Mouse (Mus musculus): ENCODE data around the gene Trim30b. TPM values are rescaled to one million over a fixed set of nuclear protein-coding genes. Genes with fewer than 3 reads are reported as not detected.

The Trim30b gene
- 0.06 TPM in 1 of 2 replicates, not detected in the other for polyA plus RNA-seq (2012; rRNA removed)

DNA sequence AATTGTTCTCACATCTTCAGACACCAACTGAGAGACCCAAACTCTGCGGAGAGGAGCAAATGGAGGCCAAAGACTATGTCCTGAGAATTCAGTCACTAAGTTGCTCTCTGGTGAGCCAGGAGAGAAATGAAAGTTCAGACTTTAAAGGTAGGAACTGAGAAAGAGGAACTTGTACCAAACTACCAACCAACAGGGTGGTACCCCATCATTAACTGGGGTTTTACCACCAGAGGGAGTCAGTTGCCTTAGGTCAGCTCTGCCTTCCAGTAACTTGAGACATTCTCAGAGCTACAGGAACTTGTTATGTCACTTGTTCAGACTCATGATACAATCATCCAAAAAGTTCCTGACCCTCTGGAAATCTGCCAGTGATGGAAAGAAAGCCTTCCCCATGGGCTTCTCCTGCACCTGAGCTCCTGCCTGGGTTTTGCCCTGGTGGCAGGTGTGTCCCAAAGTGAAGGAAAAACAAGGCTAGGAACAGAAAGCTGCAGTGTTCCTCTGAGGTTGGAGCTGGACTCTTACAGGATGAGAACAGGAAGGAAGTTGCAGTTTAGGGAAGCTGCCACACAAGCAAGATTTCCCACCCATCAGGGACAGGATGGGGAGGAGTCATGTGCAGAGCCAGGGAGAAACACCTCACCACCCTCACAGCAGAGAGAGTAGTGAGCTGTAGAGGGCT, at the start of gene Trim30b:
Gene Trim30b, minus strand, starts transcription at position 149 of the 679 bp plus-strand sequence.

DNA sequence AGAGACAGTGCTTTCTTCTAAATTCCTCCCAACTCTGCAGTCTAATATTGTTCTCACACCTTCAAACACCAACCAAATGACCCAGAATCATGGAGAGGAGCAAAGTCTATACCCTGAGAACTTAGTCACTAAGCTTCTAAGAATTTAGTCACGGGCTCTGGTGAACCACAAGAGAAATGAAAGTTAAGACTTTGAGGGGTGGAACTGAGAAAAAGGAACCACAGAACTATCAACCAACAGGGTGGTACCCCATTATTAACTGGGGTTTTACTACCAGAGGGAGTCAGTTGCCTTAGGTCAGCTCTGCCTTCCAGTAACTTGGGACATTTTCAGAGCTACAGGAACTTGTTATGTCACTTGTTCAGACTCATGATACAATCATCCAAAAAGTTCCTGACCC, 31.0 kb upstream of the Trim30b start, which contains the start of gene Trim30c:
Gene Trim30c, minus strand, starts transcription at position 140 of the 400 bp plus-strand sequence.

DNA sequence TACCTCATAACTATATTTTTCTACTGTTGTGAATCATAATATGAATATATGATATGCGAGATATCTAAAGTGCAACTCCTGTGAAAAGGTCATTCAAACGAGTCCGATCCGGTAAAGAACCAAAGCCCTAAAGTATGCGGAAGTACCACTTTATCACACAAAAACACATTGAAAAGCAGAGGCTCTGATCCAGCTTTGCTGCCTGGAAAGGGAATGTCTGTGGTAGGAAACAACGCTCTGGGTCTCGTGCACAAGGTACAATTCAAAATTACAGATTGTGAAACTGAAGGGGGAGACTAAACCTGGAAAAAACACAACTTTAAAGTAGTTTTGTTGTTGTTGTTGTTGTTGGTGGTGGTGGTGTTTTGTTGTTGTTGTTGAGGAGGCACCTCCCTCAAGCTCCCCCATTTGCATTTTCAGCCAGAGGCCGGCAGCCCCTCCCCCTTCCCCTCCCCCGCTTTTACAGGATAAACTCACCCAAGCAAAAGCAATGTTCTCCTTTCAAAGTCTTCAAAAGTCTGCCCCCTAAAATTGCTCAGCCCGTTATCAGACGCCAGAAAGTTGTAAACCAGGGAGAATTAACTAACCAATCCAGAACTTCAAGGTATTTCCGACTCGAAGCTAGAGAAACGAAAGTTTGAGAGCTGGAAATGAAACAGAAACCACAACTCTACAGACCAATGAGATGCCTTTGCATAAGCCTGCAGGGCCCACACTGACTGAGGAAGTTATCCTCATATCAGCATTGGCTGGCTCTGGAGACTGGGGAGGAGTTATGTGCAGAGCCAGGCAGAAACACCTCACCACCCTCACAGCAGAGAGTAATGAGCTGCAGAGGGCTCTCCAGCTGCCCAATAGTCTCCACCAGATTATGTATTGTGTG, 16.7 kb downstream of the Trim30b start, which contains the start of gene Trim12c:
Gene Trim12c, minus strand, starts transcription at position 646 of the 883 bp plus-strand sequence.

GRCm38 (mm10) chr7:104329171-104329570, 40.5 kb downstream of the Trim30b start, which contains the start of gene Trim34b:
Gene Trim34b, plus strand, starts transcription at chr7:104329471.

GRCm38 (mm10) chr7:104315369-104316080, 54.2 kb downstream of the Trim30b start, which contains the start of gene Trim12a:
Gene Trim12a, minus strand, starts transcription at chr7:104315466.

Other genes starting within 250 kb of the Trim30b start
- not detected in 2 replicates for gene Ubqln5, start 240.1 kb downstream of the Trim30b start, polyA plus RNA-seq (2012; rRNA removed)
- gene Olfr643, start 232.5 kb downstream of the Trim30b start, polyA plus RNA-seq (2012; rRNA removed): not detected in 2 replicates
- gene Ubqln3, start 226.6 kb downstream of the Trim30b start, polyA plus RNA-seq (2012; rRNA removed): not detected in 2 replicates
- gene Ubqlnl, start 219.3 kb downstream of the Trim30b start, polyA plus RNA-seq (2012; rRNA removed): not detected in 2 replicates
- not detected in 2 replicates for gene Olfm5, start 205.1 kb downstream of the Trim30b start, polyA plus RNA-seq (2012; rRNA removed)
- gene Olfr648, start 186.5 kb downstream of the Trim30b start, polyA plus RNA-seq (2012; rRNA removed): not detected in 2 replicates
- not detected in 2 replicates for gene Olfr649, start 173.9 kb downstream of the Trim30b start, polyA plus RNA-seq (2012; rRNA removed)
- gene Trim6, start 151.1 kb downstream of the Trim30b start, polyA plus RNA-seq (2012; rRNA removed): 4.6 and 4.8 TPM in 2 replicates
- 2.0 and 2.5 TPM in 2 replicates for gene Trim34a, start 125.4 kb downstream of the Trim30b start, polyA plus RNA-seq (2012; rRNA removed)
- gene Trim5, start 81.8 kb downstream of the Trim30b start, polyA plus RNA-seq (2012; rRNA removed): 0.21 TPM in 2 replicates
- gene Trim12a, start 54.4 kb downstream of the Trim30b start, polyA plus RNA-seq (2012; rRNA removed): 2.3 TPM in 2 replicates
- gene Trim34b, start 40.4 kb downstream of the Trim30b start, polyA plus RNA-seq (2012; rRNA removed): 1.4 and 2.2 TPM in 2 replicates
- gene Trim12c, start 16.5 kb downstream of the Trim30b start, polyA plus RNA-seq (2012; rRNA removed): 2.0 and 2.3 TPM in 2 replicates
- gene Trim30c, start 31.0 kb upstream of the Trim30b start, polyA plus RNA-seq (2012; rRNA removed): 0.08 TPM in 1 of 2 replicates, not detected in the other
- 0.77 and 0.94 TPM in 2 replicates for gene Trim30a, start 95.3 kb upstream of the Trim30b start, polyA plus RNA-seq (2012; rRNA removed)
- 1.6 and 2.0 TPM in 2 replicates for gene Trim30d, start 138.0 kb upstream of the Trim30b start, polyA plus RNA-seq (2012; rRNA removed)
- not detected in 2 replicates for gene Olfr651, start 180.2 kb upstream of the Trim30b start, polyA plus RNA-seq (2012; rRNA removed)
- not detected in 2 replicates for gene Olfr652, start 191.0 kb upstream of the Trim30b start, polyA plus RNA-seq (2012; rRNA removed)
- not detected in 2 replicates for gene Olfr653, start 207.4 kb upstream of the Trim30b start, polyA plus RNA-seq (2012; rRNA removed)
- gene Olfr654, start 217.1 kb upstream of the Trim30b start, polyA plus RNA-seq (2012; rRNA removed): not detected in 2 replicates
- gene Olfr655, start 231.9 kb upstream of the Trim30b start, polyA plus RNA-seq (2012; rRNA removed): 0.17 TPM in 1 of 2 replicates, not detected in the other
- not detected in 2 replicates for gene Olfr656, start 244.1 kb upstream of the Trim30b start, polyA plus RNA-seq (2012; rRNA removed)

Measured in colon, adult 2 months (tissue).